Mouse (Mus musculus) layer of hippocampus, adult 9-11 months (tissue): ENCODE measurements around the gene E2f7.

Source experiments
- DNase-seq: peaks from one replicate; pipeline ENCODE4 v3.0.0; 2022

E2f7 gene

GRCm38 (mm10) chr10:110781772-110782171 is 36.5 kb downstream of the E2f7 start:
- DNase-seq, result no peak

GRCm38 (mm10) chr10:110782655-110783054 is 37.4 kb downstream of the E2f7 start:
- no peak for DNase-seq

- DNase-seq, result no peak
Observed at GRCm38 (mm10) chr10:110788049-110788752, 43.0 kb downstream of the E2f7 start.

- no peak for DNase-seq
Observed at GRCm38 (mm10) chr10:110789683-110790082, 44.4 kb downstream of the E2f7 start.

- DNase-seq, result no peak
Observed at GRCm38 (mm10) chr10:110793150-110793787, 48.0 kb downstream of the E2f7 start.

GRCm38 (mm10) chr10:110794564-110795205 is 49.4 kb downstream of the E2f7 start:
- DNase-seq, result no peak

GRCm38 (mm10) chr10:110795206-110795796 is 50.1 kb downstream of the E2f7 start:
- no peak for DNase-seq

- DNase-seq, result no peak
Observed at GRCm38 (mm10) chr10:110801296-110801695, 56.1 kb downstream of the E2f7 start.

- DNase-seq, result no peak
Observed at GRCm38 (mm10) chr10:110804279-110805024, 59.2 kb downstream of the E2f7 start.

GRCm38 (mm10) chr10:110805025-110805740 is 59.9 kb downstream of the E2f7 start:
- no peak for DNase-seq

GRCm38 (mm10) chr10:110806471-110806870 is 61.2 kb downstream of the E2f7 start:
- DNase-seq, result no peak

- no peak for DNase-seq
Observed at GRCm38 (mm10) chr10:110810528-110810927, 65.3 kb downstream of the E2f7 start.

GRCm38 (mm10) chr10:110811209-110811861 is 66.1 kb downstream of the E2f7 start:
- DNase-seq, result no peak

GRCm38 (mm10) chr10:110811862-110812225 is 66.6 kb downstream of the E2f7 start:
- no peak for DNase-seq

- no peak for DNase-seq
Observed at GRCm38 (mm10) chr10:110821139-110821538, 75.9 kb downstream of the E2f7 start.

GRCm38 (mm10) chr10:110821692-110822091 is 76.5 kb downstream of the E2f7 start:
- no peak for DNase-seq

- no peak for DNase-seq
Observed at GRCm38 (mm10) chr10:110832336-110832735, 87.1 kb downstream of the E2f7 start.

- DNase-seq, result no peak
Observed at GRCm38 (mm10) chr10:110835115-110835806, 90.0 kb downstream of the E2f7 start.
